Mouse (Mus musculus): Measurements from ENCODE around the gene 1600002K03Rik.

DNA sequence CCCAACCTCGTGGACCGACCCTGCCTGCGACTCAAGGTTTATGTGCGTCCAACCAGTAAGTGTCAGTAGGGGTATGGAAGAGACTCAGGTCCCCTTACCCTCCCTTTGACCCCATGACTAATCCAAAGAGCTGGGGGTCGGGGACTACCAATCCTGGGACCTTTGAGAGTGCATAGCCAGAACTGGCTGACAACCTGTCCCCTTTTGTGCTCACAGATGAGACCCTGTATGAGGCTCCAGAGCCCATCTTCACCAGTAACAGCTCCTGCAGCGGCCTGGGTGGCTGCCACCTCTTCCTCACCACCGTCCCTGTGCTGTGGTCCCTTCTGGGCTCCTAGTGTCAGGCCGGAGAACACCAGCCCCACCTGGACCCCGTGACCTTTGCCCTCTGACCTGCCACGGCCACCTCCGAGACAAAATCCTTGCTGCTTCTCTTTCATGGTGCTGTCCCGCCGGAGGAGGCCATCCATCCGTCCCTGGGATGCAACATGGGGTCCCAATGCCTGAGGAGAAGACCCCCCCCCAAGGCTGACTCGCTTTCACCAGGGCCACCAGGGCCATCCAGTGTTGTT is 15.8 kb downstream of the 1600002K03Rik start:
- no peak for TF ChIP-seq CTCF (IDR thresholded peaks at IDR 0.05; ENCODE audit: low read depth, low read length)
- no peak for TF ChIP-seq GATA1 (IDR thresholded peaks at IDR 0.05; ENCODE audit: borderline replicate concordance, low read length)

Measured in G1E (cell line).